Mouse (Mus musculus): Measurements from ENCODE around the gene Cer1. TPM values are rescaled to one million over a fixed set of nuclear protein-coding genes. Genes with fewer than 3 reads are reported as not detected.
A peak's percentile ranks its signal among the peaks of the same experiment; 100 is the strongest.

Cer1 gene
- total RNA-seq, 4 experiments from 2014 or later, result not detected

- DNase-seq (ENCODE audit: low spot score in 2 of 2), result no peak
Measured at GRCm38 (mm10) chr4:82875532-82875931, 9.4 kb downstream of the Cer1 start.

GRCm38 (mm10) chr4:82874791-82875190, 10.2 kb downstream of the Cer1 start:
- DNase-seq (ENCODE audit: low spot score in 2 of 2), result no peak

GRCm38 (mm10) chr4:82872548-82872947, 12.4 kb downstream of the Cer1 start:
- no peak for DNase-seq (ENCODE audit: low spot score in 2 of 2)

DNA sequence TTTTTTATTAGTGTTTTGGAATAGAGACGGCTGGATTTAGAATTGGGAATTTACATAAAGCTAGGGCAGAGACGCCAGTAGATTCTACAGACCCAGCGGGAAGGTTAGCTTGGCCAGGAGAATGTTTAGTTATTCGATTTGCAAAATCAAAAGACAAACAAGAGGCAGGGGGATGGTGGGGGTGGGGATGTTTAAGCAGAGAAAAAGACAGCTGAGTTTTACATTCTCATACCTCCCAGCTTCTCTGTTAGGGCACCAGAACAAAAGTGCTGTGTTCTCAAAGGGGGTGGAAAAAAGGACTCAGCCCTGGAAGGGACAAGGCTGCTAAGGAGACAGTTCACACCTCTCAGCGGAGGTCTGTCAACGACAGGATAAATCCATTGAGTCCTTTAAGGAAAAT, 12.8 kb downstream of the Cer1 start:
- no peak for DNase-seq (ENCODE audit: low spot score in 2 of 2)

GRCm38 (mm10) chr4:82870931-82871330, 14.0 kb downstream of the Cer1 start:
- DNase-seq (ENCODE audit: low spot score in 2 of 2), result no peak

DNA sequence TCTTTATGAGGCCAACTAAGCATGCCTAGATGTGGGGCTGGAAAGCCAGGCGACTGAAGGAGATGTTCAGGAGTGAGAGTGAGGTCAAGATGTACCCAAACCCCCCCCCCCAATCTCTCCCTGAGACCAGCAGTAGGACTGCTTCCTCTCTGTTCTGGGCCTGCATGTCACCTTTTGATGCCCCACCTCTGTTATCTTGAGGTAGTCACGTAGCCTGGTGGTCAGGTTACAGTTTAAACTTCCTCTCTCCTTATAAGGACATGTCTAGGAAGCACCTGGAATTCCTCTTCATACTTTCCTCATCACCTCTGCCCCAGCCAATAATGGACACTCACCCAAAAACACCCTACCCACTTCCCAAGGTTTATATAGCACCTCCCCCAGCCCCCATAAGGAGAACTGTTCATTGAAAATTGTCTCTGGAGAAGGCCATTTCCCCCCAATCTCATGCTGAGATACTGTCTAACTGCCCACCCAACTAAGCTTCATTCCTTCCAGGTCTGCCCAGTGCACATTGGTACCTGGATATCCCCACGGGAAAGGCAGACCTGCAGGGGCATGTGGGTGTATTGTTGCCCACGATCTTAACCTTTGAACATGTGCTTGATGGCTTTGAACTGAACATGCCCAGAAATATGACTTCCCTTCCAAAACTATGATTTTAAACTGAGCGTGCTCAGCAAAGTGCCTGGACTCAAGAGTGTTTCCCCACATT, 17.1 kb downstream of the Cer1 start:
- no peak for DNase-seq (ENCODE audit: low spot score in 2 of 2)

DNA sequence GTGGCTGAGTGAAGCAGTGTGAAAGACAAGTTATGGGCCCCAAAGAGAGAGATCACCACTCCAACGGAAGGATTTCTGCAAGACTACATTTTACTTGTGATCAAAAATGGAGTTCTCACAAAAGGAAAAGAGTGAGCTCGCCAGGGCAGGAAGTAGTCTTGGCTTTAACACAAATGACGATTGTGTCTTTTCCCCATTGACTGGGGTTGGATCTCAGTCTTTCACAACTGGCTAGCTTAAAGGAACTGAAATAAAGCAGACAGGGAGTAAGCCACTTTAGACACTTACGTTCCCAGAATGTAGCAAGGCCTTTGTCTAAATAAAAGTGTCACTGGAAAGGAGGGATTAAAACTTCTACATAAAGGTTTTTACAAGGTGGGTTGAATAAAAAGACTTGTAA, 17.8 kb downstream of the Cer1 start:
- DNase-seq (ENCODE audit: low spot score in 2 of 2), result no peak

GRCm38 (mm10) chr4:82864974-82865699, 19.8 kb downstream of the Cer1 start:
- DNase-seq (ENCODE audit: low spot score in 2 of 2), result no peak

- DNase-seq (ENCODE audit: low spot score in 2 of 2), result no peak
Measured at GRCm38 (mm10) chr4:82863316-82863715, 21.6 kb downstream of the Cer1 start.

DNA sequence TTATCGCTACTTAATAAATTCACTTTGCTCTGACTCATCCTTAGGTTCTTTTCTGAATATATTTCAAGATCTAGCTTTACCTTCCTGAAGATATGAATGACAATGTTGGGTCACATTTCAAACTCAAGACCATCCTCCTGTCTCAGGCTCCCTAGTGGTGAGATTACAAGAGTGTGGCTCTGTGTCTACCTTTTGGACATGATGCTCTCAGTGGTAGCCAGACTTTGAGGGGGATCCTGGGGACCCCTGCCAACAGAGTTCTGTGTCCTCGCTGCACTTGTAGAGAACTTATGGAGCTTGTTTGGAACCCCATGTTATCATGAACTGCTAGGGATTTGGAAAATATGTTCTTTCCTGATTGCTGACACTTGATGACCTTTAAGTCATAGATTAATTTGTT, 23.5 kb downstream of the Cer1 start:
- DNase-seq (ENCODE audit: low spot score in 2 of 2), result no peak

GRCm38 (mm10) chr4:82860566-82860965, 24.4 kb downstream of the Cer1 start:
- no peak for DNase-seq (ENCODE audit: low spot score in 2 of 2)

DNA sequence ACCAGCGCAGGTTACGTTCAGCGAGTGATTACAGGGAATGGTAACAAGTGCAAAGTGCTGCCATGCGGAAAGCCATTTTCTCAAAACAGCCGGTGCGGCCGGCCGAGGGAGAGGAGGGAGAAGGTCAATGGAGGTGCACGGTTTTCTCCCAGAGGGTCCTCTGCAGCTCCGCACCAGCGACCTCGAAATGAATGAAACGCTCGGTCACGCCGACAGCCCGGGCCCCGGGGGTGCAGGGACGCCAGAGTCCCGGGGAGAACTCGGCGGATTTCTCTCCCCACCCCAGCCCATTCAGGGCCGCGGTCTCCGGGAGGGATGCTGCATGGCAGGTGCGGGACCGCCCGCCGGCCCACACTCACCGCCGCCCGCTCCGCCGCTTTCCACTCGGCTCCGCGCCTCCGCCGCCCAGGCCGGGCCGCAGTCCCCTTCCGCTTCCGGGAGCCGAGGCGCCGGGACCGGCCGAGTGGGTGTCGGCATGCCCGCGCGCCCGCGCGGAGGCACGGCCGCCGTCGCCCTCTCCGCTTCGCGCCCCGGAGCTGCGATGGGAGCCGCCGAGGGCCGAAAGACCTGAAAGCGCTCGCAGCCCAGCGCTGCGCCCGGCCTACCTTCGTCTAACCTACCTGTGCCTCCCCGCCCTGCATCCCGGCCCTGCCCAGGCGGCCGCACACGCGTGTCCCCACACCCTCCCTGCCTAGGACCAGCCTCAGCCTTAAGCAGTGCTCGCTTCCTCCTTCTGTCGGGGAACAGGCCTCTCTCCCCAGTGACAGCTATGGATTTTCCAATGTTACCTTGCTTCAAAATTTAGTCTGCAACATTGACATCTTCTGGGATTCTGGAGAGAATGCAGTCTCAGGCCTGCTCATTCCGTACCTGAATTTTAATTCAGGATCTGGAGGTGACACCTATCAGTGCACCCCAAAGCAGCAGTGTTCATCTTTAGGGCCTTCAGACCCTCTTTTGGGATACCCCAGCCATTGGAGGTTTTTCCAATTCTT, 25.5 kb downstream of the Cer1 start, which contains the start of gene Zdhhc21:
Gene Zdhhc21 (minus strand): TSS at position 828 of the 995 bp plus-strand sequence.
- peak; percentile 42 to 64 for DNase-seq (ENCODE audit: low spot score in 2 of 2)

- no peak for DNase-seq (ENCODE audit: low spot score in 2 of 2)
Measured at GRCm38 (mm10) chr4:82858431-82859010, 26.4 kb downstream of the Cer1 start.

DNA sequence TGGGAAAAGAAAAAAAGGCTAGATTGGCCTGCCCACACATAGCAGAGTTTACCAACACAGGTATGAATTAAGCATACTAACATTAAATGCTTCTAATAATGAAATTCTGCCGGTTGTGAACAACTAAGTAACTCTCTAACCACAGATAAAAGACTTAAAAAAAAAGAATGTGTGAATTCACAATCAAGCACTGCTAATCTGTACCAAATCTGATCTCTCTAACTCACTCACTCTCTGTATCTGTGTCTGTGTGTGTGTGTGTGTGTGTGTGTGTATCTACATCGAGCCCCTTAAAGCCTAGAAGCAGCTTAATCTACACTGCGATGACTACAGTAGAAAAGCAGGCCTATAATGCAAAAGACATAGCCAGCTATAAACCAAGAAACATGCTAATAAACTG, 28.0 kb downstream of the Cer1 start:
- no peak for DNase-seq (ENCODE audit: low spot score in 2 of 2)

DNA sequence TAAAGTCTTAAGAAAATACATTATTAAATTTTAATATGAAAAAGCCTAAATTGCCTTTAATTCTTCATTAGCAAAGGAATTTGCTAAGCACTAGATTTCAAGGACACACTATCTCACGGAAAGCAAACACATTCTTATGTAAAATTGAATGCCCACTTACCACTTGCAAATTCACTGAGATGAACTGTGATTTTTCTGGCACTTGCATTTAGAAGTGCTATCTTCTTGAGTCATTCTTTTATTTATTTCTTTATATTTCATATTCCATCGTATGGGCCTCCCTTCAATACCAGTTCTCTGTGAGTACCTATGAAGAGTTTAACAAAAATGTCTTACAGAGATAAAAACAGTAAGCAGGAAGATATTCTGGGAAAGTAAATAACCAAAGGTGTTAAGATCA, 31.1 kb downstream of the Cer1 start:
- no peak for DNase-seq (ENCODE audit: low spot score in 2 of 2)

- no peak for DNase-seq (ENCODE audit: low spot score in 2 of 2)
Measured at GRCm38 (mm10) chr4:82848552-82849234, 36.3 kb downstream of the Cer1 start.

DNA sequence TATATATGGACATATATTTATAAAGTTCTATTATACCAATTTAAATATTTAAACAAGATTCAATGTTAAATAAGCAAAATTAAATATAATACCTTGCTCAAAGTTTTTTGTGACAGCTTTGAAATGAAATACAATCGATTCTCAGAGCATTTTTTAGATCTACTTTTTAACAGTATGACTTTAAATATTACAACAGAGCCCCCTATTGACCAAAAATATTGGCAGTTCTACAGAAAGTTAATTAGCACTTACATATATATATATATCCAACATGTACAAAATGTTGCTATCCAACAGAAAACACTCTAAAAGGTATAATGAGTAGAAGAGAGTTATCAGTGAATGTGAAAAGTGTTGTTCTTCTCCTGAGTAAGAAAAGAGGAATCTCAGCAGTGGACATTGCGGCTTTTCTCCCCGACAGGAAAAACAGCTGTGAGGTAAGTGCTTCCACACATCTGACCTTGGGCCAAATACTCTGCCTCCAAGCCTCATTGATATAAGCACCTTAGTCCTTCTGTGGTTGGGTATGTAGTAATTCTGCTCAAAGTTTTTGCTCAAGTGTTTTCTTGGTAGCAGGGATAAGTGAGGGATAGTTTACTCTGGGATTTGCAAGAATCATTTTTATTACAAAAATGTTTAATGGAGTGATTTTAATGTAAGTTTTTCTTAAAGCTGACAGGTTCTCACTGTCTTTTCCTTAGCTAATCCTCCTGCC, 47.3 kb downstream of the Cer1 start:
- DNase-seq (ENCODE audit: low spot score in 2 of 2), result no peak
